ENCODE assay signal across 8 mouse cellular contexts in the genomic region with DNA sequence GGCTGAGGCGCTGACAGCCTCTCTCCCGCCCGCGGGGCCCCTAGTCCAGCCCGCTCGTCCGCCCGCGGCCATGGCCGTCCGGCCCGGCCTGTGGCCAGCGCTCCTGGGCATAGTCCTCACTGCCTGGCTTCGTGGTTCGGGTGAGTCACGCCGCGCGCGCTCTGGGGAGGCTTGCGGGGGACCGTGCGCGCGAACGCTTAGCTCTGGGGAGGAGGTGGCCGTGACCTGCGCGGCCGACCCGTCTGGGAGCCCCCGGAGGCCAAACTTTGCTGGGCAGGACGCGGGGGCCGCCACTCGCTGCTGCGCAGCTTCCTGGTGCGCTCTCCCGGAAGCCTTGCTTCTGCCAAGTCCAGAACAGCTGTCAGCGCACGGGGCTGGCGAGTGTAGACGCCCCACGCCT. TPM values are rescaled to one million over a fixed set of nuclear protein-coding genes. Genes with fewer than 3 reads are reported as not detected.
DNase-seq lines count a peak whose midpoint lies in the region; ATAC-seq and TF ChIP-seq lines count a peak whose summit lies in the region.

No protein-coding gene starts in this region.

- peak overlapping the region; percentile 79 for H3K27ac ChIP-seq in gastrocnemius, adult 2 months
- peak overlapping the region; percentile 87 for H3K27ac ChIP-seq in forebrain, embryonic 13.5 days
- H3K27ac ChIP-seq in hindbrain, embryonic 14.5 days: peak overlapping the region; percentile 81
- no peak overlapping the region for H3K27ac ChIP-seq in liver, embryonic 11.5 days (ENCODE audit: low read depth, low read length)
- 0 out of 2 replicates have a peak overlapping the region, but pooled peaks have one; percentile 57 for H3K27ac ChIP-seq in neural tube, embryonic 12.5 days

- peak; percentile 32; the same call in 1 of the 2 replicates for ATAC-seq in forebrain, embryonic 13.5 days
- ATAC-seq in hindbrain, embryonic 14.5 days (ENCODE audit: low FRiP score): peak; percentile 26
- ATAC-seq in liver, embryonic 11.5 days (replicated peaks; ENCODE audit: low FRiP score): no peak
- peak; percentile 33 for ATAC-seq in neural tube, embryonic 12.5 days (ENCODE audit: low FRiP score, low read depth)

- no peaks in the 10 kb centered on the region for H3K36me3 ChIP-seq in forebrain, embryonic 13.5 days (ENCODE audit: poor library complexity, severe bottlenecking)
- no peaks in the 10 kb centered on the region for H3K36me3 ChIP-seq in hindbrain, embryonic 14.5 days (replicated peaks; ENCODE audit: control insufficient read depth, insufficient read depth)
- H3K36me3 ChIP-seq in liver, embryonic 11.5 days (ENCODE audit: control insufficient read depth, insufficient read depth, low read length): no peaks in the 10 kb centered on the region
- H3K36me3 ChIP-seq in neural tube, embryonic 12.5 days: no peaks in the 10 kb centered on the region

- H3K27me3 ChIP-seq in forebrain, embryonic 13.5 days: peaks cover 82% of the 10 kb centered on the region
- peaks cover 57% of the 10 kb centered on the region for H3K27me3 ChIP-seq in hindbrain, embryonic 14.5 days (ENCODE audit: control insufficient read depth, insufficient read depth, low read length)
- H3K27me3 ChIP-seq in liver, embryonic 11.5 days (replicated peaks; ENCODE audit: control insufficient read depth, insufficient read depth, low read length): peaks cover 89% of the 10 kb centered on the region
- H3K27me3 ChIP-seq in neural tube, embryonic 12.5 days (replicated peaks): peaks cover 83% of the 10 kb centered on the region

- peak overlapping the region; percentile 86 for H3K9ac ChIP-seq in forebrain, embryonic 13.5 days
- peak overlapping the region; percentile 89 for H3K9ac ChIP-seq in hindbrain, embryonic 14.5 days
- H3K9ac ChIP-seq in liver, embryonic 11.5 days (ENCODE audit: low read depth, low read length): no peak overlapping the region
- peak overlapping the region; percentile 75 for H3K9ac ChIP-seq in neural tube, embryonic 12.5 days

- peak overlapping the region; percentile 89 for H3K4me3 ChIP-seq in gastrocnemius, adult 2 months
- H3K4me3 ChIP-seq in forebrain, embryonic 13.5 days: peak overlapping the region; percentile 70
- H3K4me3 ChIP-seq in hindbrain, embryonic 14.5 days (replicated peaks; ENCODE audit: low read length): peak overlapping the region; percentile 78
- H3K4me3 ChIP-seq in liver, embryonic 11.5 days (ENCODE audit: low read depth, low read length): peak overlapping the region; percentile 59
- H3K4me3 ChIP-seq in neural tube, embryonic 12.5 days: peak overlapping the region; percentile 66

- intact Hi-C loops in gastrocnemius, adult 2 months (cut with DNase I): no loop called here

- H3K9me3 ChIP-seq in forebrain, embryonic 13.5 days (replicated peaks): no peaks in the 10 kb centered on the region
- no peaks in the 10 kb centered on the region for H3K9me3 ChIP-seq in hindbrain, embryonic 14.5 days (ENCODE audit: control insufficient read depth, low read length)
- no peaks in the 10 kb centered on the region for H3K9me3 ChIP-seq in liver, embryonic 11.5 days (ENCODE audit: control insufficient read depth, low read length)
- H3K9me3 ChIP-seq in neural tube, embryonic 12.5 days: no peaks in the 10 kb centered on the region

- DNase-seq in gastrocnemius, adult 2 months: peak; percentile 67
- DNase-seq in gastrocnemius, postnatal 10 days: no peak
- peak; percentile 49 for DNase-seq in adrenal gland, postnatal 10 days
- no peak for DNase-seq in hindbrain, embryonic 14.5 days (ENCODE audit: low spot score)
- peak; percentile 49 for DNase-seq in liver, embryonic 11.5 days (ENCODE audit: low spot score)
- no peak for DNase-seq in ovary, adult 18-20 months (ENCODE audit: low spot score)

- WGBS in forebrain, embryonic 13.5 days: under 1% methylated on average over 44 of the region's 44 CpGs
- under 1% methylated on average over 37 of the region's 44 CpGs for WGBS in hindbrain, embryonic 14.5 days
- 1% methylated on average over 36 of the region's 44 CpGs for WGBS in liver, embryonic 11.5 days
- under 1% methylated on average over 44 of the region's 44 CpGs for WGBS in neural tube, embryonic 12.5 days

- TF ChIP-seq CTCF in gastrocnemius, adult 2 months (IDR thresholded peaks at IDR 0.05): no peak

- H3K4me2 ChIP-seq in forebrain, embryonic 13.5 days: peak overlapping the region; percentile 99
- H3K4me2 ChIP-seq in hindbrain, embryonic 14.5 days (replicated peaks): peak overlapping the region; percentile 94
- H3K4me2 ChIP-seq in liver, embryonic 11.5 days: peak overlapping the region; percentile 86
- H3K4me2 ChIP-seq in neural tube, embryonic 12.5 days (replicated peaks): peak overlapping the region; percentile 99

- H3K4me1 ChIP-seq in forebrain, embryonic 13.5 days: peaks cover 54% of the 10 kb centered on the region
- H3K4me1 ChIP-seq in hindbrain, embryonic 14.5 days (replicated peaks; ENCODE audit: control insufficient read depth, insufficient read depth, low read length): peaks cover 21% of the 10 kb centered on the region
- H3K4me1 ChIP-seq in liver, embryonic 11.5 days (replicated peaks; ENCODE audit: control insufficient read depth, insufficient read depth, low read length): peaks cover 3% of the 10 kb centered on the region
- H3K4me1 ChIP-seq in neural tube, embryonic 12.5 days: peaks cover 43% of the 10 kb centered on the region

RNA-seq across cellular contexts. Expression of a gene that starts 0.4 kb away (rescaled TPM):
- total RNA-seq in gastrocnemius, adult 2 months (2021): 1 to 10 TPM; 7.5 to 7.9 TPM
- total RNA-seq in gastrocnemius, postnatal 10 days (2021): 1 to 10 TPM; 3.7 to 4.8 TPM
- total RNA-seq in adrenal gland, postnatal 10 days (2021): 1 to 10 TPM; 6.5 to 8.8 TPM
- polyA plus RNA-seq in forebrain, embryonic 13.5 days (2015; fragmentation: Nextera tagmentation; extraction: Ambion mirVana): 7.2 and 7.5 TPM in 2 replicates
- 15.3 and 16.9 TPM in 2 replicates for polyA plus RNA-seq in hindbrain, embryonic 14.5 days (2014; fragmentation: Nextera tagmentation; extraction: Ambion mirVana)
- 1.5 and 1.9 TPM in 2 replicates for polyA plus RNA-seq in liver, embryonic 11.5 days (2014; fragmentation: Nextera tagmentation; extraction: Ambion mirVana)
- polyA plus RNA-seq in neural tube, embryonic 12.5 days (2016; fragmentation: Nextera tagmentation; extraction: Ambion mirVana): 5.9 and 7.7 TPM in 2 replicates

Comparison
In these comparisons a context has a peak if more than half of its experiments do, and no peak if none do; other contexts are left out.
1. DNase-seq: peak in gastrocnemius, adult 2 months (single experiment), adrenal gland, postnatal 10 days (single experiment) and liver, embryonic 11.5 days (single experiment); none in gastrocnemius, postnatal 10 days (single experiment), hindbrain, embryonic 14.5 days (single experiment) and ovary, adult 18-20 months (single experiment).
2. Peak in every context shown above with its lines, with median percentiles within 50 percentile points of each other: H3K4me3 ChIP-seq and H3K4me2 ChIP-seq.